In genomic region chr13:120313584-120313983, GRCm38 (mm10) we compare ENCODE assay signal across 8 mouse cellular contexts. TPM values are rescaled to one million over a fixed set of nuclear protein-coding genes. Genes with fewer than 3 reads are reported as not detected.
DNase-seq lines count a peak whose midpoint lies in the region; TF ChIP-seq lines count a peak whose summit lies in the region.
"Had no signal": no experiment of that assay in that cellular context is flagged by ENCODE, and none has a peak within 500 bp of the region (broad histone marks: within the 10 kb centered on the region; RNA-seq: fewer than 3 reads in every experiment).

No protein-coding gene starts in this region.

- H3K36me3 ChIP-seq in MEL (ENCODE audit: control insufficient read depth in 1 of 2, insufficient read depth in 2 of 2, low read length in 2 of 2), result no peaks in the 10 kb centered on the region

- H3K27me3 ChIP-seq in MEL (ENCODE audit: control insufficient read depth in 1 of 2, insufficient read depth in 2 of 2, low read length in 2 of 2), result no peaks in the 10 kb centered on the region

- no peak overlapping the region for H3K27ac ChIP-seq in MEL (ENCODE audit: control insufficient read depth, low read depth, low read length)
- no peak overlapping the region for H3K27ac ChIP-seq in left cerebral cortex, adult 2 months

- peak in 2 of 3 experiments; percentile 48 to 53; a peak in 4 of 6 replicates for TF ChIP-seq CTCF in MEL (IDR thresholded peaks at IDR 0.05 in 2 of 3, conservative IDR thresholded peaks at IDR 0.05 in 1 of 3; ENCODE audit: control insufficient read depth in 1 of 3, insufficient read depth in 1 of 3, low read depth in 2 of 3, low read length in 3 of 3, poor library complexity in 1 of 3, severe bottlenecking in 1 of 3)
- TF ChIP-seq CTCF in left cerebral cortex, adult 2 months (IDR thresholded peaks at IDR 0.05), result no peak; the same call in 1 of the 2 replicates

- H3K4me1 ChIP-seq in MEL (ENCODE audit: control insufficient read depth in 1 of 2, insufficient read depth in 2 of 2, low read length in 2 of 2), result no peaks in the 10 kb centered on the region

- no peak for TF ChIP-seq EP300 in MEL (IDR thresholded peaks at IDR 0.05; ENCODE audit: low read depth in 1 of 2, low read length in 2 of 2)

- H3K4me3 ChIP-seq in MEL (ENCODE audit: control insufficient read depth in 1 of 2, insufficient read depth in 1 of 2, low read depth in 2 of 2, low read length in 2 of 2), result no peak overlapping the region
- no peak overlapping the region for H3K4me3 ChIP-seq in left cerebral cortex, adult 2 months

- TF ChIP-seq POLR2A in MEL (IDR thresholded peaks at IDR 0.05; ENCODE audit: control insufficient read depth in 1 of 2, insufficient read depth in 1 of 2, low read depth in 1 of 2, low read length in 2 of 2, poor library complexity in 1 of 2), result no peak

- DNase-seq in kidney, postnatal 10 days, result peak; percentile 7
- DNase-seq in kidney, adult 18-20 months, result no peak
- DNase-seq in MEL (ENCODE audit: low read depth, low spot score) (peak; percentile 11), MN1 (ENCODE audit: low spot score) (no peak)
- DNase-seq in embryo, embryonic 9.5 days (ENCODE audit: extremely low spot score), result peak; percentile 25
- peak; percentile 71 for DNase-seq in naive thymus-derived CD4-positive, alpha-beta T cell, adult 2 months (ENCODE audit: low read depth)
- no peak for DNase-seq in left cerebral cortex, adult 2 months (ENCODE audit: extremely low spot score in 1 of 2, low spot score in 2 of 2)

- intact Hi-C loops in left cerebral cortex, adult 2 months (cut with DNase I), result no loop called here

- H3K79me2 ChIP-seq in MEL (ENCODE audit: control insufficient read depth, insufficient read depth, low read length, poor library complexity), result no peaks in the 10 kb centered on the region

- no peaks in the 10 kb centered on the region for H3K9me3 ChIP-seq in MEL (replicated peaks; ENCODE audit: insufficient read depth, low read length)

- TF ChIP-seq RAD21 in MEL (IDR thresholded peaks at IDR 0.05; ENCODE audit: low read depth, low read length), result peak; percentile 51

- no peak overlapping the region for H3K9ac ChIP-seq in MEL (ENCODE audit: control insufficient read depth, low read depth, low read length, poor library complexity, severe bottlenecking)

TF ChIP-seq in MEL, 35 proteins besides CTCF, POLR2A, EP300 and RAD21:
- peak; percentile 35 for TF ChIP-seq ZC3H11A (IDR thresholded peaks at IDR 0.05; ENCODE audit: low read depth, low read length)
- TF ChIP-seq TAL1 (IDR thresholded peaks at IDR 0.05; ENCODE audit: low read length), result no peak
- TF ChIP-seq SMC3 (IDR thresholded peaks at IDR 0.05; ENCODE audit: low read depth, low read length), result peak; percentile 41
TF ChIP-seq in MEL: peak in this region for 2.

RNA-seq across cellular contexts. Expression of gene Tcstv3, which starts 3.1 kb away (rescaled TPM):
- total RNA-seq in MEL (2012; rRNA removed), result not detected in 2 replicates
- not detected for polyA plus RNA-seq in MEL (2012; ENCODE audit: insufficient read depth in 1 of 2, insufficient read length in 2 of 2, low read depth in 1 of 2, low replicate concordance in 2 of 2, missing spikeins in 1 of 2)
- not detected for total RNA-seq in left cerebral cortex, adult 2 months (2021)
- polyA plus RNA-seq: large intestine, adult 2 months had no signal

RNA-seq across cellular contexts. Expression of gene BC147527, which starts 13.4 kb away (rescaled TPM):
- total RNA-seq in MEL (2012; rRNA removed), result not detected in 2 replicates
- not detected for polyA plus RNA-seq in MEL (2012; ENCODE audit: insufficient read depth in 1 of 2, insufficient read length in 2 of 2, low read depth in 1 of 2, low replicate concordance in 2 of 2, missing spikeins in 1 of 2)
- total RNA-seq in left cerebral cortex, adult 2 months (2021), result not detected

RNA-seq across cellular contexts. Expression of gene AF067061, which starts 50.7 kb away (rescaled TPM):
- not detected in 2 replicates for total RNA-seq in MEL (2012; rRNA removed)
- polyA plus RNA-seq in MEL (2012; ENCODE audit: insufficient read depth in 1 of 2, insufficient read length in 2 of 2, low read depth in 1 of 2, low replicate concordance in 2 of 2, missing spikeins in 1 of 2), result not detected
- total RNA-seq in left cerebral cortex, adult 2 months (2021), result not detected
- polyA plus RNA-seq: large intestine, adult 2 months had no signal

Comparison
In these comparisons a context has a peak if more than half of its experiments do, and no peak if none do; other contexts are left out.
1. DNase-seq: peak in kidney, postnatal 10 days (single experiment), MEL (single experiment), embryo, embryonic 9.5 days (single experiment) and naive thymus-derived CD4-positive, alpha-beta T cell, adult 2 months (single experiment); none in kidney, adult 18-20 months (single experiment), MN1 (single experiment) and left cerebral cortex, adult 2 months (0 of 2).